Mouse (Mus musculus) lung, postnatal 10 days (tissue): ENCODE data around the gene Hvcn1.

ENCODE experiments used
- DNase-seq: peaks from one replicate; pipeline ENCODE4 v3.0.0; 2021

Hvcn1 gene

DNA sequence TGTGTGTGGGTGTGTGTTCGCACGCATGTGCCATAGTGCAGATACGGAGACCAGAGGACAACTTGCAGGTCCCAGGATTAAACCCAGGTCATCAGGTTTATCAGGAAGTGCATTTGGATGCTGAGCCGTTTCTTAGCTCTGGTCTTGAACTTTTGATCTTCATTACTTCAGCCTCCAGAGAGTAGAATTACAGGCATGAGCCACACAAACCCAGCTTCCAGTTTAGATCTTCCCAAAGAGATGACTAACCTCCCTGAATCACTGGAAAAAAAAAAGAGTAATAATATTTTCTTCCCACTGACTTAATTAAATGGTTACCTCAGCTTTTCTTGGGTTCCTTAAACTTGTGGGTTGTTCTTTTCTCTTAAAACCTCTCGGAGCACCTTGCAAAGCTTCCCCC, 66.2 kb downstream of the Hvcn1 start:
- DNase-seq = no peak

DNA sequence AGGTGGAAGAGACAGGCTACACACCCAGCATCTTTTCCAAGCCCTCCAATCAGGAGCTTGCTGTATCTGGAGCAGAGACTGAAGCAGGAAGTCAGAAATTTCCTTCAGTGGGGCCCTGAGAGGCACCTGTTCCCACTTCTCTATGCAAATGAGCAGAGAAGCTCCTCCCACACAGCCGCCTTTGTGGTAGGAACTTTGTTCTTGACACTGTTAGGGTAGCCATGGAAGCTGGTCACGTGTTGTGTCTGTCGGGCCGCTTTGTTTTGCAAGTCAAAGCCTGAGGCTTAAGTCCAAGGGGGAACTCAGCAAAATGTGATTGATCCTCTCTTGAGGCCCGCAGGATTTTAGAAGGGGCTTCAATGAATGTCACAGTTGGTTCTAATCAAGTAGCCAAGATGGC, 68.2 kb downstream of the Hvcn1 start:
- DNase-seq = peak; percentile 79

DNA sequence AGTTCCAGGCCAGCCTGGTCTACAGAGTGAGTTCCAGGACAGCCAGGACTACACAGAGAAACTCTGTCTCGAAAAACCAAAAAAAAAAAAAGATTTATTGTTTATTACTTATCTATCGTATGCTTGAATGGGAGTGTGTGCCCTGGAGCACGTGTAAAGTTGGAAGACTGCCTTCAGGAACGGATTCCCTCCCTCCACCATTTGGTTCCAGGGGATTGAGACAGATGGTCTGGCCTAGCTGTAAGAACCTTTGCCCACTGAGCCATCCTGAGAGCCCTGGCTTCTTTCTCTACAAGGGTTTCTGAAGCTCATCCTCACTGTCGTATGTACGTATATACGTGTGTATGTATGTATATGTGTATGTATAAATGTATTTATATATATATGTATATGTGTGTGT, 72.3 kb downstream of the Hvcn1 start:
- no peak for DNase-seq

DNA sequence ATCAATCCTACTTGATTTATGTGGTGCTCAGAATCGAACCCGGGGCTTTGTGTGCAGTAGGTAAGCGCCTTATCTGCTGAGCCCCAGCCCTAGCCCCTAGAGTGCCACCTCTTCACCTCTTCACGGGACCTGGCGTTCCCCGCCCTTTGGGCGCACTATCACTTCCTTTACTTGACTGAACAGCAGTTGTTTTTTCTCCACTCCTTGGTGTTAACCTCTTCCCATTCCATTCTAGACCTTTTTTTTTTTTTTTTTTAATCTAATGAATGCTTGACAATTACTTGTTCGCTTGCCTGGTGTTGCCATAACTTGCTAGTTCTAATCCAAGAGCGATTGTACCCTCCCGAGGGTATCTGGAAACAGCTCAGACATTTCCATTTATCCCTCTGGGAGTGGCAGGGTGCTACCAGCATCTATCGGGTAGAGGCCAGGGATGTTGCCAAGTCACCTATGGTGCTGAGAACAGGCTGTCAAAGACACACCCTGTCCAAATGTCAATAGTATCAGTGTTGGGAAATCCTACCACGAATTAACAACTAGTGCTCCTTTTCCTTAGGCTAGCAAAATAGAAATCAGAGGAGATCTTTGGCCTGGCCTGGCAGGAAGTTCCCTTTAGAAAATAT, 73.3 kb downstream of the Hvcn1 start:
- no peak for DNase-seq

DNA sequence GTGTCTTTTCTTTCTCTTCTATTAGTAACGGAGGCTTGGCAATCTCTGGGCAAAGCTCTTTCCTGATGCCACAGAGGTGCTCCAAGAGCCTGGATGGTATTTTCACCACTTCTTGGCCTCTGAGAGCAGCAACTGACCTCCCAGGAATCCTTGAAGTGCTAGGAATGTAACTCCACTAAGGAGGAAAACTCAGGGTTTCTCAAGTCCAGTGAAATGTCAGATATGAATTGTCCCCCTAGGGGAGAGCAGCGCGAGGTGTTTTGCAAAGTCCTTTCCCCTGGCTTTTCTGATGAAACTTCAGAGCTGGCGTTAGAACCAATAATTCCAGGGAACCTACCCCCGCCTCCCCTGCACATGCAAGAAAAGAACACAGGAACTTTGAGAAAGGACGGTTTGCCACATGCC, 73.8 kb downstream of the Hvcn1 start:
- peak; percentile 53 for DNase-seq

DNA sequence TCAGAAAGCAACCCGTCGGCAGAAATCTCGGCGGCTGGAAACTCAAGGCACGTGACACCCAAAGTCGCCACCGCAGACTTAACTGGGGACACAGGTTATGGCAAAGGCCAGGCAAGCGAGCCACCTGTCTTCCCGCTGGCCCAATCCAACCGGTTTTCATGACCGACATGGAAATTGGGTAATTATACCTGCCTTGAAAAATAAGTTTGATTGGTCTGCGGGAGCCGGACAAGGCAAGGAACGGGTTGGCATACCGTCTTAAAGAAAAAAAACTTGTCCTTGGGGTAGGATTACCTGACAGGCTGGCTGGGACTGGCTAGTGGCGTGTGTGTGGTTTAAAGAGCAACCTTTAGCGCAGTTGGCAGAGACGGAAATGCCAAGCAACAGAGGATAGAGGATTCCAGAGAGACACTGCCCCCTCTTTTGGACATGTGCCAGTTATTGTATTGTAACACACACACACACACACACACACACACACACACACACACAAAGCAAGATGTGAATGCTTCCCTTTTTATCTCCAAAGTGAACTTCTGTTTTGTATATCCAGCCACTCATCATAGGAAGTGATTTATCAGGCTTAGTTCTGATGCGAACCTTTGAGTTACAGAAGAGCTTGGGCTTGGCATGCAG, 74.3 kb downstream of the Hvcn1 start:
- peak; percentile 66 for DNase-seq

DNA sequence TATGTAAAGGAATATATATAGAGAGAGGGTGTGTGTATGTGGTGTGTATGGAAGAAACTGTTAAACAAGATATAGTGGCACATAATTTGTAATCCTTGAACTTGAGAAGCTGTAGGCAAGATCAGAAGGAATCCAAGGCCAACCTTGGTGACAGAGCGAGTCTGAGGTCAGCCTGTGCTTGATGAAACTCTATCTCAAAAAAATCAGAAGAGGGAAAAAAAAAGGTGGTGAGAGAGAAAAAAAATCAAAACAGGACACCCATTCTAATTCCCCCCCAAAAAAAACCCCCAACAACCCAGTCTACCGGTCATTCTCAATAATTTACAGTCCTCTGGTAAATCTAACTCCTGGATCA, 77.2 kb downstream of the Hvcn1 start:
- no peak for DNase-seq

DNA sequence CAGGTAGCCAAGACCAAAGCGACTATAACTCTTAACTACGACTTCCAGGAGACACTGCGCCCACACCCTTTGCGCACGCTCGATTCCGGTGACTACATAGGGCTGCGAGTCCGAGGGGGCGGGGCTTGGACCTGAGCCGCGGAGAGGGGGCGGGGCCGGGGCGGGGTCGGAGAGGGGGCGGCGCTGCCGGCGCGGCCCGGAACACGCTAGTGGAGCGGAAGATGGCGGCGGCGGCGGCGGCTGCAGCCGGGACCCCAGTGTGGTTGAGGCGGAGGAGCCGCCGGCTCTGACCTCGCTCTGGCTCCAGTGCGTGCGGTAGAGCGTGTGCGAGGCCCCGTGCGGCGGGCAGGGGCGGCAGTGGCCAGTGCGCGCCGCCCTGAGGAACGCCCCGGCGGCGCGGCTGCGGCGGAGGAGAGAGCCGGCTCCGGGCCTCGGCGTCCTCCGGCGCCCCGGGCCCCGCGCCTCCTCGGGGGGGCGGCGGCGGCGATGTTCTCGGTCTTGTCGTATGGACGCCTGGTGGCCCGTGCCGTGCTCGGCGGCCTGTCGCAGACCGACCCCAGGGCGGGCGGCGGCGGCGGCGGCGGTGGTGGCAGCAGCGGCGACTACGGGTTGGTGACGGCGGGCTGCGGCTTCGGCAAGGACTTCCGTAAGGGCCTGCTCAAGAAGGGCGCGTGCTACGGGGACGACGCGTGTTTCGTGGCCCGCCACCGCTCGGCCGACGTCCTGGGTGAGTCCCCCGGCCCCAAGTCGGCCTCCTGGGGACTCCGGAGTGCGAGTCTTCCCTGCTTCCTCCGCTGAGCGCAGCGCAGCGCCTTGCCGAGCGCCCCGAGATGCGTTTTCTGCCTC, 77.8 kb downstream of the Hvcn1 start, which contains the start of gene Pptc7:
Pptc7 (plus strand) TSS at position 183 of the 846 bp plus-strand sequence.
- DNase-seq = peak; percentile 91

DNA sequence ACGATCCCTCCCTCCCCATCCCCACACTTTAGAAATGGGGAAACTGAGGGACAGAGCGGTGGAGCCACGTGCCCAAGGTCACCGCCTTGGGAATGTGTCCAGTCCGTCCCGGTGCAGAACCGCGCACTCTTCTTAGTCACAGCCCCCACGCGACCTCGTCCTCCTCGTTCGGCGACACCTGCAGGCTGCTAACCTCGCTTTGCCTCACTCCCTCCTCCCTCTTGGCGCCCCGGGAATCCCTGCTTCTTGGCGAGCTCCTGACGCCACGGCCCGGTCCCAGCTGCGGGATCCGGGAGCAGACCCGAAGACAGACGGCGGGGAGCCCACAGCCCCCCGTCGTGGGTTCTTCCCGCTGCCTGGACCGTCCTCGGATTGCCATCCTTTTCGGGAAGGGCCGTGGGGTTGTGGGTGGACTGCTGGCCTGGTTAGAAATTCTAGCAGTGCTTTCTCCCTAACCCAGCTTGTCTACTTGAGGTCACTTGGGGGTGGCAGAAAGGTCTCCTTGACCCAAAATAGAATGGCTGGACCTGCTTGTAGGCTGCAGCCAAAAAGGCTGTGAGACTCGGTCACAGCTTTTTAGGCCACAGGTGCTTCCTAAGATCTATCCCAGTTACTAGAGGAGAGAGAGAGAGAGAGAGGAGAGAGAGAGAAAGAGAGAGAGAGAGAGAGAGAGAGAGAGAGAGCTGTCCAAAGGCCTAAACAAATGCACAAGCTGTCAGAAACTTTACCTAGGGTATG, 78.6 kb downstream of the Hvcn1 start:
- DNase-seq = peak; percentile 60

DNA sequence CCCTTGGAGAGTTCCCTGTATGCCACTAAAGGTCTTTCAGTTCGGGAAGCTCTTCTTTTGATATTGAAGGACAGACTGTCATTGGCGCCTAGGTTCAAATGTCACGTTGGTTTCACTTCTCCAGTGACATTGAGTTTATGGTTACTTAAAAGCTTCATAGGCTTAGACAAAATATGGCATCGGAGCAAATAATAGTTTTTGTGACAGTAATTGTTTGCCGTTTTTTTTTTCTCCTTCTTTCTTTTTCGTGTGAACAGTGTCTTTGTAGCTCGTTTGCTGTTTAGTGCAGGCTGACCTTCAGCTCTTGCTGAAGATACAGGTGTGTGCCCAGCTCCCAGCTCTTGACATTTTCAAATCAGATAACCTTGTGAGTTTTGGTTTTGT, 79.2 kb downstream of the Hvcn1 start:
- no peak for DNase-seq

DNA sequence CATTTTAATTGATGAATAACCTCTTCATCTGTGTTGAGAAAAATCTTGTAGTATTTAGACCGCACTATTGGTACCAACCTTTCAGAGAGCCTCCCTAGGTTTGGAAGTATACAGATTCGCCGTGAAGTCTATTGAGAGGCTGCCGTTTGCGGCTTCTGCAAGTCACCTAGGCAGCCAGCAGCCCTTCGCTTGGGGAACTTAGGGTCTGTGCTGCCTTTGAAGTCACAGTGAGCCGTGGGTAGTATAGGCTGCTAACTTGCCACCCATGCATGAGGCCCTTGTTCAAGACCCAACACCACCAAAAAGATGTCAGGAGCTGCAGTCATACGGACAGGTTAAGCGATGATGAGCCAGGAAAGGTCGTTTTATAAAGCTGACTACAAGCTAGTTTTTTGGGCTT, 79.6 kb downstream of the Hvcn1 start:
- no peak for DNase-seq

DNA sequence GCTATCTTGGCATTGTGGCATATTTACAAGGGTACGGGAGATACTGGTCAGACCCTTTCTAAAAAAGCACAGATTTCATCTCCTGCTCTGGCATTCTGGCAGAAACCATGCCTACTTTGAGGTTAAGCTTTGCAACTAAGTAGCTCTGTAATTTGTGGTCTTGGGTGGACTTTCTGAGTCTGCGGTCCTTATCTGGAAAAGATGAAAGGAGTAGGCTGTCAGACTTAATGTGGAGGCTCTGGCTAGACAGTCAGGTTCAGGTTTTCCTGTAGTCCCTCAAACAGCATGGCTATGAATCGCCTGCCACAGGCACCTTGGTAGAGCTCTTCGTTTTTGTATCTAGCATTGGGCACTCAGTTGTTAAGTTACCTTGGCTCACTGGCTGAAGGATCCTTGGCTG, 80.4 kb downstream of the Hvcn1 start:
- no peak for DNase-seq

DNA sequence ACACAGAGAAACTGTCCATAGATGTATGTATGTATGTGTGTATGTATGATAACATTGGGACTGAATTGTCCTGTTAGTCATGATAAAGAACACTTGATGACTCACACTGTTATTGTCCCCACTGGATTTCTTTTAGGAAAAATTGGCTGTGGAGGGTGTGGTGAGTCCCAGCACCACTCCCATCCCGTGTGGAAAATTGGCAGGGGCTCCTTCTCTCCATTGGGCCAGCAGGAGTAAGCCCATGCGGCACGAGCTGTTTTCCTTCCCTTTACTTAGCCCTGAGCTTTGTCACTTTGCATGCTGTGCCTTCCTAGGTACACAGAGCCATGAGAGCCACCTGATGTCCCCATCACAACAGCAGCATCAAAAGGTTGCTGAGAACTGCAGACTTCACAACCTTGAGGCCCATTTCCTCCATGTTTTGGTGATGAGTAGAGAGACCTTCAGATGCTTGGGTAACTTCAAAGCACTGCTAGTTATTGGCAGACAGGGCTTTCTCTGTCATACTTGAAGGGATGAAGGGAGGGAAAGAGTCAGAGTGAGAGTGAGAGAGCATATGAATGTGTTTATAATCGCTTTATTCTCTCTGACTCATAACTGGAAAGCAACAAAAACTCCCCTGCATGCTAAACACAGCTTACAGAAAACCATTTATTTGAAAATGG, 81.7 kb downstream of the Hvcn1 start:
- DNase-seq = peak; percentile 53

DNA sequence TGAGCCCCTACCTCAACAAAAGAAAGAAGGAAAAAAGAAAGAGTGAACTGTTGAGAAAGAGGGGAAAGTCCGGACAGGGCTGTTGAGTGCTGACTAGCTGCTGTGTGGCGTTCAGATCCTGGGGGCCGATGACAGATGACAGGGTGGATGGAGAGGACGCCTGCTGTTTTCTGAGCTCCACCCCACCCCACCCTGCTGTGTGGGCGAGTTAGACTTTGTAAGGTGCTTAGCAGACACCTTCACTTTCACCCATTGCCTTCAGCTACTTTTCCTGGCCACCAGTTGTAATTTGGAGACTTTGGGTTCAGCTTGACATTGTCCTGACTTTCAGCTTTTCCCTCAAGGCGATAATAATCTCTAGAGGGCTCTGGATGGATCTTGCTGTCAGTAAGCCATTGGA, 84.5 kb downstream of the Hvcn1 start:
- no peak for DNase-seq
